Mouse (Mus musculus) midbrain, postnatal 0 days (tissue): ENCODE data around the gene Actl6b. TPM values are rescaled to one million over a fixed set of nuclear protein-coding genes. Genes with fewer than 3 reads are reported as not detected.

Source experiments
- ATAC-seq: fragments of 200-750 bp; cut with Nextera tagmentation; 2 replicates; pipeline ENCODE4 v1.8.0; 2017; ENCODE audit warnings: moderate number of reproducible peaks, mild to moderate bottlenecking, moderate TSS enrichment, moderate library complexity; ENCODE audit not compliant: low FRiP score
- DNase-seq: peaks from one replicate; pipeline ENCODE4 v3.0.0-alpha.2; 2015; ENCODE audit warnings: low spot score
- H3K27ac ChIP-seq: fragments of 300-500 bp; sonication (generic); 2 replicates; pipeline ENCODE4 v1.5.1; 2014; ENCODE audit warnings: low read depth, mild to moderate bottlenecking, low read length, mixed read lengths
- H3K27me3 ChIP-seq: fragments of 300-500 bp; sonication (generic); 2 replicates; pipeline ENCODE4 v1.6.1; 2014; ENCODE audit warnings: low read length, control low read depth, mixed read lengths; ENCODE audit not compliant: insufficient read depth
- H3K36me3 ChIP-seq: fragments of 300-500 bp; sonication (generic); 2 replicates; pipeline ENCODE4 v1.6.1; 2014; ENCODE audit warnings: low read length, control low read depth, mixed read lengths; ENCODE audit not compliant: insufficient read depth
- H3K4me1 ChIP-seq: fragments of 300-500 bp; sonication (generic); 2 replicates; pipeline ENCODE4 v1.6.1; 2014; ENCODE audit warnings: mild to moderate bottlenecking, control low read depth, antibody characterized with exemption, low read length, mixed read lengths; ENCODE audit not compliant: insufficient read depth
- H3K4me2 ChIP-seq: fragments of 300-500 bp; sonication (generic); 2 replicates; pipeline ENCODE4 v1.6.1; 2014; ENCODE audit warnings: low read depth, mild to moderate bottlenecking, low read length, mixed read lengths; ENCODE audit not compliant: poor library complexity, severe bottlenecking
- H3K4me3 ChIP-seq: fragments of 300-500 bp; sonication (generic); 2 replicates; pipeline ENCODE4 v1.5.1; 2014; ENCODE audit warnings: low read depth, mild to moderate bottlenecking, low read length, moderate library complexity
- H3K9ac ChIP-seq: fragments of 300-500 bp; sonication (generic); replicated peaks from 2 replicates; pipeline ENCODE4 v1.6.1; 2014; ENCODE audit warnings: mild to moderate bottlenecking, low read length, moderate library complexity, mixed read lengths; ENCODE audit not compliant: poor library complexity, severe bottlenecking
- H3K9me3 ChIP-seq: fragments of 300-500 bp; sonication (generic); 2 replicates; pipeline ENCODE4 v1.6.1; 2016; ENCODE audit warnings: low read length, control low read depth
- CTCF ChIP-seq: IDR thresholded peaks from 2 replicates; pipeline ENCODE4 v1.5.1; 2016; ENCODE audit warnings: antibody characterized with exemption, mild to moderate bottlenecking
- WGBS: fragments of 180-500 bp; shearing (Covaris S2); extraction: QIAGEN DNeasy Blood & Tissue Kit; methylation state at CpG from one replicate; pipeline ENCODE4 v1.1.7; 2014; 5-methylcytosine and 5-hydroxymethylcytosine counted together
- polyA plus RNA-seq: library from polyadenylated mRNA; unstranded; fragments of >200 nt; fragmentation: Nextera tagmentation; extraction: Ambion mirVana; gene quantifications from 2 replicates; pipeline ENCODE4 v1.2.1, GENCODE M21; 2015
- total RNA-seq: library from RNA; depleted of rRNA; stranded (reverse); fragments of >200 nt; gene quantifications from 2 replicates; pipeline ENCODE4 v1.2.3, GENCODE M21; 2014

Gene Actl6b
- total and polyA plus RNA-seq, 2 experiments from 2014 or later = 248 to 264 TPM

- Histone ChIP-seq H3K9me3 (no peaks in the 10 kb centered on the region), H3K36me3 (no peaks in the 10 kb centered on the region), H3K4me1 (no peaks in the 10 kb centered on the region), H3K4me3 (no peak overlapping the region), H3K27ac (no peak overlapping the region), H3K4me2 (no peak overlapping the region), H3K27me3 (no peaks in the 10 kb centered on the region), H3K9ac (no peak overlapping the region)
- DNase-seq (no peak), ATAC-seq (no peak)
- no peak for TF ChIP-seq CTCF
- WGBS = 70% methylated on average over 6 of the region's 6 CpGs
Observed at GRCm38 (mm10) chr5:137544926-137545325, 8.4 kb upstream of the Actl6b start.

GRCm38 (mm10) chr5:137545596-137545995, 7.7 kb upstream of the Actl6b start:
- Histone ChIP-seq H3K4me2 (no peak overlapping the region), H3K27me3 (no peaks in the 10 kb centered on the region), H3K4me1 (no peaks in the 10 kb centered on the region), H3K9me3 (no peaks in the 10 kb centered on the region), H3K4me3 (no peak overlapping the region), H3K27ac (no peak overlapping the region), H3K9ac (no peak overlapping the region), H3K36me3 (no peaks in the 10 kb centered on the region)
- no peak for ATAC-seq
- TF ChIP-seq CTCF = no peak
- DNase-seq = no peak
- WGBS = 79% methylated on average over 4 of the region's 4 CpGs

DNA sequence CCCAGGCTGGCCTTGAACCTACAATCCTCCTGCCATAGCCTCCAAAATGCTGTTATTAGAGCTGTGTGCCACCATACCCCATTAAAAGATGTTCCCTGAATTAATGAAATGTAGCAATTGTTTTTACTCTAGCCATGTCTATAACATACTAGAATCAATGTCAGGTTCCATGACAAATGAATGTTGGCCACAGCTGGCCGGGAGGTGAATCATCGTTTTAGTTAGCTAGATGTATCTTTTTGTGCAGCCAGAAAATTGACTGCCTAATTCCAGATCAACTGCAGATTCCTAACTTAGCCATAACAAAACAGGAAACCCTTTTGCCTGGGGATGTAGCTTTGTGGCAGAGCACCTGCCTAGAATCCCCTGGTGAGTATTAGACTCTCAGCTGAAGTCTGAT, 3.5 kb upstream of the Actl6b start:
- TF ChIP-seq CTCF = no peak
- WGBS = 88% methylated on average over 2 of the region's 2 CpGs
- ATAC-seq (no peak), DNase-seq (no peak)
- Histone ChIP-seq H3K27ac (no peak overlapping the region), H3K4me2 (no peak overlapping the region), H3K4me3 (no peak overlapping the region), H3K27me3 (no peaks in the 10 kb centered on the region), H3K9me3 (no peaks in the 10 kb centered on the region), H3K4me1 (peaks cover 10% of the 10 kb centered on the region), H3K36me3 (no peaks in the 10 kb centered on the region), H3K9ac (no peak overlapping the region)

DNA sequence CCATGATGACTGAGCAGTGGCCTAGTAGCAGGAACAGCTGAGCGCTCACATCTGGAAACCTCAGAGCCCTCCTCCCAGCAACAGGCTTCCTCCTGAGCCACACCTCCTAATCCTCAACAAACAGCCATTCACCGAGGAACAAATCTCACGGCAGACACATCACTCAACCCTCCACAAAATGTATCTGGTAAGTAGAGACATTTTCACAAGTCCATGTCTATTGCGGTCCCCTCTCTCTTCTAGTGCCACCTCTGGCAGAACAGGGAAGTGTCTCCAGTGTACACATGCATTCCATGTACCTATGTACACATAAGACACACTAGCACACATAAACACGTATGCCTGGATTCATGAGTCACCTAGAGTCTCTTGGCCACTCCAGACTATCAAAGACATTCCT, 2.2 kb upstream of the Actl6b start:
- Histone ChIP-seq H3K9me3 (no peaks in the 10 kb centered on the region), H3K27ac (no peak overlapping the region), H3K4me2 (no peak overlapping the region), H3K27me3 (no peaks in the 10 kb centered on the region), H3K4me3 (no peak overlapping the region), H3K4me1 (peaks cover 10% of the 10 kb centered on the region), H3K9ac (no peak overlapping the region), H3K36me3 (no peaks in the 10 kb centered on the region)
- WGBS = 69% methylated on average over 5 of the region's 5 CpGs
- DNase-seq = no peak
- ATAC-seq = no peak
- peak; percentile 66 for TF ChIP-seq CTCF

GRCm38 (mm10) chr5:137553000-137553399, 317 bp upstream of the Actl6b start:
- ATAC-seq (peak; percentile 6; the same call in 1 of the 2 replicates), DNase-seq (no peak)
- Histone ChIP-seq H3K4me3 (peak overlapping the region; percentile 63), H3K36me3 (no peaks in the 10 kb centered on the region), H3K27me3 (no peaks in the 10 kb centered on the region), H3K9ac (peak overlapping the region; percentile 84), H3K9me3 (no peaks in the 10 kb centered on the region), H3K27ac (peak overlapping the region; percentile 76), H3K4me1 (peaks cover 10% of the 10 kb centered on the region), H3K4me2 (peak overlapping the region; percentile 75)
- WGBS = 21% methylated on average over 6 of the region's 6 CpGs
- no peak for TF ChIP-seq CTCF

GRCm38 (mm10) chr5:137553898-137554297, 581 bp downstream of the Actl6b start:
- H3K36me3 ChIP-seq = no peaks in the 10 kb centered on the region
- peak overlapping the region; percentile 84 for H3K9ac ChIP-seq
- DNase-seq (no peak), ATAC-seq (peak; percentile 55; the same call in 1 of the 2 replicates)
- H3K9me3 ChIP-seq = no peaks in the 10 kb centered on the region
- H3K27ac ChIP-seq = peak overlapping the region; percentile 76
- no peak for TF ChIP-seq CTCF
- 44% methylated on average over 11 of the region's 11 CpGs for WGBS
- H3K4me3 ChIP-seq = peak overlapping the region; percentile 63
- H3K4me1 ChIP-seq = peaks cover 10% of the 10 kb centered on the region
- peak overlapping the region; percentile 75 for H3K4me2 ChIP-seq
- H3K27me3 ChIP-seq = no peaks in the 10 kb centered on the region
